Mouse (Mus musculus): ENCODE data around the gene Apof.

DNA sequence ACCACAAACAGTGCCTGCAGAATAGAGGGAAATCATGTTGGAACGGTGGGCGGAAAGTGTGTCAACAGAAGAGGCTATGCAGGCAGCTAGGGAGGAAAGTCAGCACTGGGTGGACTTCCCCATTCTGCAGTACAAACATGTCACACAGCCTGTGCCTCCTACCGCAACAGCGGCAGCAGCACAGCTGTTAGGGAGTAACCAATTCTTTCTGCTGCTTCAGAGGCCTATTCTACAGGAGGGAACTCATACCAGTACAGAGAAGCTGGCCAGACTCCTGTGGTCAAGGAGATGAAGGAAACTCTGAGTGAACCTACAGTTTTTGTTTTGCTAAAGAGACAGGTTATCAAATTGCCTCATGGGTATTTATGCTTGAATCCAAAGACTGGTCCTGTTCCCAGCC, 9.5 kb upstream of the Apof start:
- TF ChIP-seq POLR2A (IDR thresholded peaks at IDR 0.05; ENCODE audit: insufficient read depth, low read depth, low read length) (no peak), CTCF (IDR thresholded peaks at IDR 0.05; ENCODE audit: insufficient read depth, low read depth, low read length) (no peak)
